Mouse (Mus musculus) ovary, postnatal 14 days (tissue): ENCODE results near the gene Fam206a.

Source experiments
- DNase-seq: peaks from one replicate; pipeline ENCODE4 v3.0.0; 2022; ENCODE audit warnings: low spot score

Gene Fam206a

GRCm38 (mm10) chr4:56844911-56845310 lies 42.8 kb downstream of the Fam206a start:
- no peak for DNase-seq

- DNase-seq: no peak
Measured at GRCm38 (mm10) chr4:56845896-56846533, 43.9 kb downstream of the Fam206a start.

- DNase-seq: no peak
Measured at GRCm38 (mm10) chr4:56847400-56847799, 45.3 kb downstream of the Fam206a start.

DNA sequence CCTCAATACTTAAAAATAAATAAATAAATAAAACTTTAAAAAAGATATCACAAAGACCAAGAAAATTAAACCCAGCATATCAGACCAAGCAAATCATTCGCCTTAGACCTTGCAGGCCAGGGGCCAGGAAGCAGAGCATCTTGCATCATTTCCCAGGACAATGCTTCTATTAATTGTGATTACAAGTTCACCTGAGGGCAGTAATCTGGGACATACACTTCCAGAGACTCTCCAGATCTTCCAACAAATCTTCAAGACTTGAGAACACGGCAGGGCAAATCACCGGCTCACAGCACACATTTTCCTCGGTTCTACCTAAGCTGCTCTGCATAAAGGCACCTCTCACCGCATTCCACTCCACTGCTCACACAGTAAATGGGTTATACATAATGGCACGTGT lies 45.9 kb downstream of the Fam206a start:
- DNase-seq: no peak

GRCm38 (mm10) chr4:56850724-56851123 lies 48.6 kb downstream of the Fam206a start:
- DNase-seq: no peak

GRCm38 (mm10) chr4:56855935-56856334 lies 53.8 kb downstream of the Fam206a start:
- DNase-seq: no peak

DNA sequence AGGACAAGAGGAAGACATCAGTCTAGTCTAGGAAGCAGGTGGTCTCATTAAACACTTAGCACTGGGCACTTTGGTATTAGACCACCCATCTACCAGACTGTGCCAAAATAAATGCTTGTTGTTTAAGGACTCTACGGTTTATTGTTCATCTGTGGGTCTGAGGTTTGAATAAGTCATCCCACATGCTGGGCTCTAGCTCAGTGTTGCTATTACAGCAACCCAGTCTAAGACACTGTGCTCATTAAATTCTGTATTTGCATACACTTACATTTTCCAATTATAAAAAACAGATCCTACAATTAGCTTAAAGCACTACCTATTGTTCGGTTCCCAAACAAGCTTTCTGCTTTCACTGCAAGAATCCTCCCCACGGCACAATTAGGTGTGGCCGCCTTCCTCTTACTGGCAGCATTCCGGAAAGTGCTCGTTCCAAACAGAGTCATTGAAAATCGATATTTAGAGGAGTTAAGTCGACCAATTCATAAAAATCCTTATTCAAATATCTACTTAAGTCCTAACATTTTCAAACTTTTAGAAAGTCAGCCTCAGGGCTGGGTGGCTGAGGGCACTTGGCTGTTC lies 54.3 kb downstream of the Fam206a start:
- no peak for DNase-seq

GRCm38 (mm10) chr4:56858733-56859132 lies 56.6 kb downstream of the Fam206a start:
- DNase-seq: no peak
